Mouse (Mus musculus) small intestine, adult 2 months (tissue): ENCODE data around the gene Unc5cl.

Experiments used
- CTCF ChIP-seq: fragments of 200-500 bp; IDR thresholded peaks from 2 replicates; pipeline ENCODE4 v1.5.1; 2012; ENCODE audit warnings: low read depth, mild to moderate bottlenecking, control low read depth, inconsistent platforms, low read length, moderate library complexity, mixed read lengths; ENCODE audit not compliant: insufficient replicate concordance, insufficient read length; ENCODE audit errors: extremely low read depth
- POLR2A ChIP-seq: fragments of 200-500 bp; IDR thresholded peaks from 2 replicates; pipeline ENCODE4 v1.6.1; 2012; ENCODE audit warnings: low read depth, mild to moderate bottlenecking, control low read depth, inconsistent platforms, low read length, moderate library complexity

DNA sequence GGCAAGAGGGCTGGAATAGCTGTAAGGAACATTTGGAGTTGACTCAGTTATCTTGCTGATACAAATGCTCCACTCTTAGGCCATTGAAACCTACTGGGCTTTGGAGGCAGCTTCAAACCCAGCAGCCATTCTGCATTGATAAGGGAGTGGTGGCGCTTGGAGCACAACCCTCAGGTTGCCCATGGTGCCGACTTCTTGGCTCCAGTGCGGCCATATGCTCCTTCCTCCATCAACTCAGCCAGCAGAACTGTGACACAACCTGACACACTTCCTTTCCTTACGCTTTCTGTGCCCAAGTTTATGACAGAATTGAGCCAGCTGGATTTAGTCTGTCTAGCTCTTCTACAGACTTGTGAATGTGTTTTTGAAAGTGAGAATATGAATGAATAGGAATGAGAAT lies 47.5 kb upstream of the Unc5cl start:
- no peak for TF ChIP-seq POLR2A
- TF ChIP-seq CTCF, result no peak
